Mouse (Mus musculus): ENCODE data around the gene Elac2. TPM values are rescaled to one million over a fixed set of nuclear protein-coding genes. Genes with fewer than 3 reads are reported as not detected.

Elac2 gene
- total and polyA plus RNA-seq, 3 experiments, result 73.1 to 112 (median 90.4) TPM

DNA sequence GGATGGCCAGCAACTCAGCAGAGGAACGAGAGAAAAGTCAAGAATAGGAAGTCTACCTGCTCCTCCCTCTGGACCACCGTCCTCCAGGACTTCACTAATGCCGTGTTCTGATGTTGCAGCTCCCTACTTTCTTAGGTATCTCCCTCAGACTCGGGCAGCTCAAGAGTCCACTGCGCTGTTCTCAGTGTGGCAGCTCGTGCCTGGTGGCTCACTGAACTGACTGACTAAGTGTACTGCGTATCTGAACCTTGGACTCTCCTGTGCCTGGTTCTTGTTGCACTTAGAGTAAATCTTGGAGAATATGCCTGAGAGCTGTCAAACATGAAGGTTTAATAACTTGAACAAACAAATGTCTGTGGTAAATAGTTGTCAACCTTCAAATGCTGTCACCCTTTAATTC lies 53.4 kb downstream of the Elac2 start:
- TF ChIP-seq POLR2A (IDR thresholded peaks at IDR 0.05; ENCODE audit: control insufficient read depth in 1 of 2, insufficient read depth in 1 of 2, low read depth in 1 of 2, low read length in 2 of 2, poor library complexity in 1 of 2), result no peak
- no peak for TF ChIP-seq BHLHE40 (IDR thresholded peaks at IDR 0.05; ENCODE audit: borderline replicate concordance, low read depth, low read length)
- TF ChIP-seq ETS1 (IDR thresholded peaks at IDR 0.05; ENCODE audit: low read depth, low read length), result no peak
- TF ChIP-seq CTCF (IDR thresholded peaks at IDR 0.05 in 2 of 3, conservative IDR thresholded peaks at IDR 0.05 in 1 of 3; ENCODE audit: control insufficient read depth in 1 of 3, insufficient read depth in 1 of 3, low read depth in 2 of 3, low read length in 3 of 3, poor library complexity in 1 of 3, severe bottlenecking in 1 of 3), result no peak
- no peak for TF ChIP-seq EP300 (IDR thresholded peaks at IDR 0.05; ENCODE audit: low read depth in 1 of 2, low read length in 2 of 2)
- TF ChIP-seq CHD1 (IDR thresholded peaks at IDR 0.05; ENCODE audit: low read depth, low read length), result no peak
- TF ChIP-seq RCOR1 (IDR thresholded peaks at IDR 0.05; ENCODE audit: low read depth, low read length), result no peak
- TF ChIP-seq MXI1 (IDR thresholded peaks at IDR 0.05; ENCODE audit: low read depth, low read length), result no peak
- TF ChIP-seq TBP (IDR thresholded peaks at IDR 0.05; ENCODE audit: low read depth, low read length), result no peak
- TF ChIP-seq HCFC1 (IDR thresholded peaks at IDR 0.05; ENCODE audit: low read depth, low read length), result no peak
- TF ChIP-seq ELF1 (IDR thresholded peaks at IDR 0.05; ENCODE audit: low read depth, low read length), result no peak
- H3K9me3 ChIP-seq (replicated peaks; ENCODE audit: insufficient read depth, low read length), result no peaks in the 10 kb centered on the region

DNA sequence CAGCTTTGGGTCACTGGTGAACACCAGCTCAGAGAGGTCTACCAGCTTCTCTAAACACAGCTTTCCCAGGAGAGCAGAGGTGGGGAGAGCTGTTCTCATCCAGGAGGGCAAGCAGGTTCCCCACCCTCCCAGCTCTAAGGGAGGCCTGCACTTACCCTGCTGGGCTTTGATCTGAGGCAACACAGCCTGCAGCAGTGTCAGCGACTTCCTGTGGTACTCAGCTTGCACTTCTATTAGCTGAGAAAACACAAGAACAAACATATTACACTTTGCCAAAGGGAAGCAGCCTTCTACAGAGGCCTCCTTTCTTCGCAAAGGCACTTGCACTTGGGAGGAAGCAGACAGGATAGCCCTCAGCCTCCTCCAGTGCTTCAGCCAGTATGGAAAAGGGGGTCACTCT lies 60.2 kb downstream of the Elac2 start:
- no peak overlapping the region for H3K4me3 ChIP-seq (ENCODE audit: control insufficient read depth in 1 of 2, insufficient read depth in 1 of 2, low read depth in 2 of 2, low read length in 2 of 2)
- no peak for TF ChIP-seq MAFK (IDR thresholded peaks at IDR 0.05; ENCODE audit: borderline replicate concordance, low read depth, low read length)
- TF ChIP-seq MYB (IDR thresholded peaks at IDR 0.05; ENCODE audit: low read depth, low read length), result no peak
- TF ChIP-seq ZMIZ1 (IDR thresholded peaks at IDR 0.05; ENCODE audit: low read depth, low read length), result no peak
- TF ChIP-seq ELF1 (IDR thresholded peaks at IDR 0.05; ENCODE audit: low read depth, low read length), result no peak

More for the DNA sequence above, 53.4 kb downstream of the Elac2 start:
- no peaks in the 10 kb centered on the region for H3K79me2 ChIP-seq (ENCODE audit: control insufficient read depth, insufficient read depth, low read length, poor library complexity)
- H3K4me3 ChIP-seq (ENCODE audit: control insufficient read depth in 1 of 2, insufficient read depth in 1 of 2, low read depth in 2 of 2, low read length in 2 of 2), result no peak overlapping the region
- no peak for DNase-seq (ENCODE audit: low read depth, low spot score)
- H3K27me3 ChIP-seq (ENCODE audit: control insufficient read depth in 1 of 2, insufficient read depth in 2 of 2, low read length in 2 of 2), result no peaks in the 10 kb centered on the region; a peak in 1 of 4 replicates
- no peaks in the 10 kb centered on the region for H3K4me1 ChIP-seq (ENCODE audit: control insufficient read depth in 1 of 2, insufficient read depth in 2 of 2, low read length in 2 of 2)
- no peak overlapping the region for H3K27ac ChIP-seq (ENCODE audit: control insufficient read depth, low read depth, low read length)
- H3K9ac ChIP-seq (ENCODE audit: control insufficient read depth, low read depth, low read length, poor library complexity, severe bottlenecking), result no peak overlapping the region
- H3K36me3 ChIP-seq (ENCODE audit: control insufficient read depth in 1 of 2, insufficient read depth in 2 of 2, low read length in 2 of 2), result no peaks in the 10 kb centered on the region

GRCm38 (mm10) chr11:65039517-65040095 lies 60.8 kb downstream of the Elac2 start:
- Histone ChIP-seq H3K79me2 (ENCODE audit: control insufficient read depth, insufficient read depth, low read length, poor library complexity) (no peaks in the 10 kb centered on the region), H3K4me1 (ENCODE audit: control insufficient read depth in 1 of 2, insufficient read depth in 2 of 2, low read length in 2 of 2) (no peaks in the 10 kb centered on the region), H3K27ac (ENCODE audit: control insufficient read depth, low read depth, low read length) (no peak overlapping the region), H3K4me3 (ENCODE audit: control insufficient read depth in 1 of 2, insufficient read depth in 1 of 2, low read depth in 2 of 2, low read length in 2 of 2) (no peak overlapping the region), H3K27me3 (ENCODE audit: control insufficient read depth in 1 of 2, insufficient read depth in 2 of 2, low read length in 2 of 2) (no peaks in the 10 kb centered on the region), H3K9me3 (replicated peaks; ENCODE audit: insufficient read depth, low read length) (no peaks in the 10 kb centered on the region), H3K9ac (ENCODE audit: control insufficient read depth, low read depth, low read length, poor library complexity, severe bottlenecking) (no peak overlapping the region), H3K36me3 (ENCODE audit: control insufficient read depth in 1 of 2, insufficient read depth in 2 of 2, low read length in 2 of 2) (no peaks in the 10 kb centered on the region)
- no peak for TF ChIP-seq E2F4 (IDR thresholded peaks at IDR 0.05; ENCODE audit: borderline replicate concordance, low read depth, low read length)
- no peak for TF ChIP-seq USF1 (IDR thresholded peaks at IDR 0.05; ENCODE audit: low read depth, low read length)
- TF ChIP-seq TCF12 (IDR thresholded peaks at IDR 0.05; ENCODE audit: low read depth, low read length), result no peak
- TF ChIP-seq CHD1 (IDR thresholded peaks at IDR 0.05; ENCODE audit: low read depth, low read length), result no peak
- no peak for TF ChIP-seq EP300 (IDR thresholded peaks at IDR 0.05; ENCODE audit: low read depth in 1 of 2, low read length in 2 of 2)
- TF ChIP-seq TAL1 (IDR thresholded peaks at IDR 0.05; ENCODE audit: low read length), result no peak
- no peak for TF ChIP-seq ZC3H11A (IDR thresholded peaks at IDR 0.05; ENCODE audit: low read depth, low read length)
- TF ChIP-seq CTCF (IDR thresholded peaks at IDR 0.05 in 2 of 3, conservative IDR thresholded peaks at IDR 0.05 in 1 of 3; ENCODE audit: control insufficient read depth in 1 of 3, insufficient read depth in 1 of 3, low read depth in 2 of 3, low read length in 3 of 3, poor library complexity in 1 of 3, severe bottlenecking in 1 of 3), result no peak
- TF ChIP-seq NRF1 (IDR thresholded peaks at IDR 0.05; ENCODE audit: insufficient read depth, low read depth, low read length, poor library complexity, severe bottlenecking), result no peak
- no peak for TF ChIP-seq POLR2AphosphoS2 (IDR thresholded peaks at IDR 0.05; ENCODE audit: low read length)
- TF ChIP-seq BHLHE40 (IDR thresholded peaks at IDR 0.05; ENCODE audit: borderline replicate concordance, low read depth, low read length), result no peak
- DNase-seq (ENCODE audit: low read depth, low spot score), result no peak

More for the DNA sequence above, 60.2 kb downstream of the Elac2 start:
- H3K36me3 ChIP-seq (ENCODE audit: control insufficient read depth in 1 of 2, insufficient read depth in 2 of 2, low read length in 2 of 2), result no peaks in the 10 kb centered on the region
- H3K79me2 ChIP-seq (ENCODE audit: control insufficient read depth, insufficient read depth, low read length, poor library complexity), result no peaks in the 10 kb centered on the region
- no peak overlapping the region for H3K27ac ChIP-seq (ENCODE audit: control insufficient read depth, low read depth, low read length)
- no peaks in the 10 kb centered on the region for H3K9me3 ChIP-seq (replicated peaks; ENCODE audit: insufficient read depth, low read length)
- no peaks in the 10 kb centered on the region for H3K27me3 ChIP-seq (ENCODE audit: control insufficient read depth in 1 of 2, insufficient read depth in 2 of 2, low read length in 2 of 2)
- H3K4me1 ChIP-seq (ENCODE audit: control insufficient read depth in 1 of 2, insufficient read depth in 2 of 2, low read length in 2 of 2), result no peaks in the 10 kb centered on the region
- no peak overlapping the region for H3K9ac ChIP-seq (ENCODE audit: control insufficient read depth, low read depth, low read length, poor library complexity, severe bottlenecking)
- no peak for DNase-seq (ENCODE audit: low read depth, low spot score)

All from MEL (cell line).